Mouse (Mus musculus) heart, postnatal 10 days (tissue): ENCODE results near the gene Lsamp. TPM values are rescaled to one million over a fixed set of nuclear protein-coding genes. Genes with fewer than 3 reads are reported as not detected.

Experiments
- DNase-seq, 2 experiments: peaks; one replicate each; pipeline ENCODE4 v3.0.0; 2021
- intact Hi-C: fragments of 180-260 bp; cut with DNase I; formaldehyde crosslinking; loops from one replicate; pipeline ENCODE4 v1.15.1; 2025
- total RNA-seq, 2 experiments: library from RNA; stranded (reverse); gene quantifications; 2 replicates each; pipeline ENCODE4 v1.2.3; 2021

The Lsamp gene
- 1 to 10 TPM; 1.3 to 1.6 TPM for total RNA-seq

- DNase-seq = peak; percentile 34 to 52
- intact Hi-C loops = no loop called here
Observed at GRCm38 (mm10) chr16:39984205-39984634, at the start of gene Lsamp. TSS of gene Lsamp (plus strand) at chr16:39984361.

GRCm38 (mm10) chr16:39957686-39958085 lies 26.5 kb upstream of the Lsamp start:
- intact Hi-C loops = no loop called here
- no peak for DNase-seq

- no peak for DNase-seq
- intact Hi-C loops = no loop called here
Observed at GRCm38 (mm10) chr16:39972712-39973111, 11.4 kb upstream of the Lsamp start.

GRCm38 (mm10) chr16:39984635-39985291 lies 602 bp downstream of the Lsamp start:
- peak in 1 of 2 experiments; percentile 4 for DNase-seq
- intact Hi-C loops = no loop called here

- intact Hi-C loops = no loop called here
- no peak for DNase-seq
Observed at GRCm38 (mm10) chr16:39988466-39988865, 4.3 kb downstream of the Lsamp start.

GRCm38 (mm10) chr16:39994821-39995220 lies 10.7 kb downstream of the Lsamp start:
- intact Hi-C loops = no loop called here
- no peak for DNase-seq

GRCm38 (mm10) chr16:40008800-40009199 lies 24.6 kb downstream of the Lsamp start:
- DNase-seq = no peak
- intact Hi-C loops = no loop called here

- intact Hi-C loops = no loop called here
- DNase-seq = no peak
Observed at GRCm38 (mm10) chr16:40011106-40011505, 26.9 kb downstream of the Lsamp start.

- no peak for DNase-seq
Observed at GRCm38 (mm10) chr16:40022611-40023010, 38.5 kb downstream of the Lsamp start.

GRCm38 (mm10) chr16:40036719-40037118 lies 52.6 kb downstream of the Lsamp start:
- intact Hi-C loops = no loop called here

More at GRCm38 (mm10) chr16:40022611-40023010, 38.5 kb downstream of the Lsamp start:
- intact Hi-C loops = no loop called here

GRCm38 (mm10) chr16:40059546-40059945 lies 75.4 kb downstream of the Lsamp start:
- no peak for DNase-seq
- intact Hi-C loops = no loop called here

More at GRCm38 (mm10) chr16:40036719-40037118, 52.6 kb downstream of the Lsamp start:
- no peak for DNase-seq

- no peak for DNase-seq
- intact Hi-C loops = no loop called here
Observed at GRCm38 (mm10) chr16:40059968-40060367, 75.8 kb downstream of the Lsamp start.

GRCm38 (mm10) chr16:40060491-40060890 lies 76.3 kb downstream of the Lsamp start:
- intact Hi-C loops = no loop called here
- DNase-seq = no peak

- peak; percentile 52 to 68 for DNase-seq
- intact Hi-C loops = no loop called here
Observed at GRCm38 (mm10) chr16:40075556-40075955, 91.4 kb downstream of the Lsamp start.

- intact Hi-C loops = no loop called here
- DNase-seq = no peak
Observed at GRCm38 (mm10) chr16:40080224-40080623, 96.1 kb downstream of the Lsamp start.

GRCm38 (mm10) chr16:40104329-40104728 lies 120.2 kb downstream of the Lsamp start:
- intact Hi-C loops = no loop called here
- DNase-seq = no peak

- no peak for DNase-seq
- intact Hi-C loops = no loop called here
Observed at GRCm38 (mm10) chr16:40182918-40183317, 198.8 kb downstream of the Lsamp start.

- intact Hi-C loops = no loop called here
- no peak for DNase-seq
Observed at GRCm38 (mm10) chr16:40187987-40188590, 203.9 kb downstream of the Lsamp start.

GRCm38 (mm10) chr16:40194401-40194800 lies 210.2 kb downstream of the Lsamp start:
- intact Hi-C loops = no loop called here
- DNase-seq = no peak

GRCm38 (mm10) chr16:40194839-40195238 lies 210.7 kb downstream of the Lsamp start:
- no peak for DNase-seq
- intact Hi-C loops = no loop called here

- intact Hi-C loops = no loop called here
- no peak for DNase-seq
Observed at GRCm38 (mm10) chr16:40228627-40229026, 244.5 kb downstream of the Lsamp start.

- intact Hi-C loops = no loop called here
- no peak for DNase-seq
Observed at GRCm38 (mm10) chr16:40233066-40233465, 248.9 kb downstream of the Lsamp start.
